Mouse (Mus musculus) stomach, embryonic 15.5 days (tissue): Measurements from ENCODE around the gene Slc7a8. TPM values are rescaled to one million over a fixed set of nuclear protein-coding genes. Genes with fewer than 3 reads are reported as not detected.

Source experiments
- ATAC-seq: fragments of 200-750 bp; cut with Nextera tagmentation; 2 replicates; pipeline ENCODE4 v1.8.0; 2017; ENCODE audit warnings: low read depth, moderate number of reproducible peaks, moderate TSS enrichment; ENCODE audit not compliant: insufficient read depth, low FRiP score
- H3K27ac ChIP-seq: fragments of 300-500 bp; sonication (generic); 2 replicates; pipeline ENCODE4 v1.5.1; 2015; ENCODE audit warnings: mild to moderate bottlenecking, inconsistent platforms
- H3K27me3 ChIP-seq: fragments of 300-500 bp; sonication (generic); replicated peaks from 2 replicates; pipeline ENCODE4 v1.6.1; 2015; ENCODE audit warnings: inconsistent platforms
- H3K36me3 ChIP-seq: fragments of 300-500 bp; sonication (generic); 2 replicates; pipeline ENCODE4 v1.6.1; 2015; ENCODE audit warnings: inconsistent platforms
- H3K4me1 ChIP-seq: fragments of 300-500 bp; sonication (generic); 2 replicates; pipeline ENCODE4 v1.6.1; 2015; ENCODE audit warnings: inconsistent platforms
- H3K4me2 ChIP-seq: fragments of 300-500 bp; sonication (generic); 2 replicates; pipeline ENCODE4 v1.6.1; 2015; ENCODE audit warnings: mild to moderate bottlenecking, inconsistent platforms
- H3K4me3 ChIP-seq: fragments of 300-500 bp; sonication (generic); replicated peaks from 2 replicates; pipeline ENCODE4 v1.5.1; 2015; ENCODE audit warnings: inconsistent platforms
- H3K9ac ChIP-seq: fragments of 300-500 bp; sonication (generic); 2 replicates; pipeline ENCODE4 v1.6.1; 2015; ENCODE audit warnings: inconsistent platforms
- H3K9me3 ChIP-seq: fragments of 300-500 bp; sonication (generic); 2 replicates; pipeline ENCODE4 v1.6.1; 2016; ENCODE audit warnings: inconsistent platforms
- WGBS: fragments of 180-500 bp; shearing (Covaris S2); methylation state at CpG from one replicate; pipeline ENCODE4 v1.1.7; 2015; 5-methylcytosine and 5-hydroxymethylcytosine counted together
- polyA plus RNA-seq: library from polyadenylated mRNA; unstranded; fragments of >200 nt; fragmentation: Nextera tagmentation; extraction: Ambion mirVana; gene quantifications from 2 replicates; pipeline ENCODE4 v1.2.1, GENCODE M21; 2015

The Slc7a8 gene
- polyA plus RNA-seq, 1 experiment from 2014 or later = 8.1 TPM

DNA sequence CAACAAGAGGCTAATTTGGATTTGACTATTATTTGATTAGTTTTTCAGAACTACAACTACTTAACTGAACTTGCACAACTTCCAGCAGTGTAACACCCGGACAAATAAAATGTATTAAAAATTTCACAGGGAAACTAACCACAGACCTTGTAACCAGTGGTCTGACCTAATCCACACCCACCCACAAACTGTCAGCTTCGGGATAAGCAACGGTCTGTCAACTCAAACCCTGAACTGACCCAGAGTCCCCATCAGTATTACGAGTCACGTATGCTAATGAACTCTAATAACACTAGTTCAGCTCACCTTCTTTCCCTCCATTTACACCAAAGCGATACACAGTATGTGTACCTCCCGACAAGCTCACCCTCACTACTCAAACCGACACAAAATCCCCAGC lies 96.3 kb downstream of the Slc7a8 start:
- Histone ChIP-seq H3K4me1 (0 out of 2 replicates have a peak, but pooled peaks cover 10% of the 10 kb centered on the region), H3K9ac (peak overlapping the region; percentile 99), H3K27me3 (no peaks in the 10 kb centered on the region), H3K4me3 (peak overlapping the region; percentile 92), H3K27ac (peak overlapping the region; percentile 98), H3K4me2 (peak overlapping the region; percentile 68), H3K36me3 (peaks cover 11% of the 10 kb centered on the region; the same call in 1 of the 2 replicates), H3K9me3 (no peaks in the 10 kb centered on the region)
- 7% methylated on average over 8 of the region's 8 CpGs for WGBS
- no peak for ATAC-seq

DNA sequence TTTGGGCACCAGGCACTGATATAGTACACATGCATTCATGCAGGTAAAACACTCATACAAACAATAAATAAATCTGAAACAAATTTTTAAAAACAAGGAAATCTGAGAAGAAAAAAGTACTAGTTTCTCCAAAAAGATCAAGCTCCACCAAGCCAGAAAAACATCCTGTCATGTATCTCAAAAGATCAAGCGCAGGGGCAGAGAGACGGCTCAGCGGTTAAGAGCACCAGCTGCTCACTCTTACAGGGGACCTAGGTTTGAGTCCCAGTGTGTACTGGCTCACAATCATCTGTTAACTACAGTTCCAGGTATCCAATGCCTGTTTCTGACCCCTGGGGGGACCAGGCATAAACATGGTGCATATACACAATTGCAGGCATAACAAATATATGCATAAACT lies 99.3 kb downstream of the Slc7a8 start:
- no peak overlapping the region for H3K4me3 ChIP-seq
- H3K36me3 ChIP-seq = peaks cover 11% of the 10 kb centered on the region; the same call in 1 of the 2 replicates
- no peaks in the 10 kb centered on the region for H3K9me3 ChIP-seq
- 0 out of 2 replicates have a peak, but pooled peaks cover 5% of the 10 kb centered on the region for H3K4me1 ChIP-seq
- no peak overlapping the region for H3K4me2 ChIP-seq
- ATAC-seq = no peak
- H3K27me3 ChIP-seq = no peaks in the 10 kb centered on the region
- 82% methylated on average over 3 of the region's 3 CpGs for WGBS
- H3K27ac ChIP-seq = no peak overlapping the region
- no peak overlapping the region for H3K9ac ChIP-seq

DNA sequence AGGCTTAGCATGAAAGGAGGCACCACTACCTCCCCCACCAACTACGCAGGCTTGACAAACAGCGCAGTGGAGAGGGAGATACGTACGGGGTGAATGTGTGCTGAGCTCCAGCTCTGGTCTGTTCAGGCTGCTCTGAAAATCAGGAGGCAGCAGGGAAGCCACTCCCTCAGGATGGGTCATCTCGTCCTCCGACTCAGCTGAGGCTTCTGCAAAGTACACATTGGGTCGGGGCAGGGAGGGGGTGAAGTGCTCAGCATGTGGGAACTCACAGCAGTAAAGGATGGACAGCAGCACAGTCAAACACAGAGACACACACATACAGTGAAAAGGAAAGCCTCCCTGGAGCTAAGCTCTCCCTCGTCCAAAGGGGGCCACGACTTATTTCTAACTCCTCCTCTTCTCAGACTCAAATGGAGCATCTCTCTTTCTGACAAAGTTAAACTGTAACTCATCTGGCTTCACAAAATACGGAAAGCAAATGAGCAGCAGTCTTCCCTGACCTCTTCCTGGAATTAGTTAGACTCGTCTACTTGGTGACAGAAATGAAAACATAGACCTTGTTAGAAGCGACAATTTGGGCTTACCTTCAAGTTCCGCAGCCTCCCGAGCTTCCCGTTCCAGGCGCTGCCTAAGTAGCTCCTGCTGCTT lies 103.0 kb downstream of the Slc7a8 start:
- H3K4me2 ChIP-seq = no peak overlapping the region
- no peak for ATAC-seq
- no peak overlapping the region for H3K27ac ChIP-seq
- no peak overlapping the region for H3K9ac ChIP-seq
- H3K4me1 ChIP-seq = no peaks in the 10 kb centered on the region
- H3K36me3 ChIP-seq = peaks cover 21% of the 10 kb centered on the region; the same call in 1 of the 2 replicates
- no peaks in the 10 kb centered on the region for H3K9me3 ChIP-seq
- H3K4me3 ChIP-seq = no peak overlapping the region
- H3K27me3 ChIP-seq = no peaks in the 10 kb centered on the region
- 84% methylated on average over 16 of the region's 16 CpGs for WGBS

DNA sequence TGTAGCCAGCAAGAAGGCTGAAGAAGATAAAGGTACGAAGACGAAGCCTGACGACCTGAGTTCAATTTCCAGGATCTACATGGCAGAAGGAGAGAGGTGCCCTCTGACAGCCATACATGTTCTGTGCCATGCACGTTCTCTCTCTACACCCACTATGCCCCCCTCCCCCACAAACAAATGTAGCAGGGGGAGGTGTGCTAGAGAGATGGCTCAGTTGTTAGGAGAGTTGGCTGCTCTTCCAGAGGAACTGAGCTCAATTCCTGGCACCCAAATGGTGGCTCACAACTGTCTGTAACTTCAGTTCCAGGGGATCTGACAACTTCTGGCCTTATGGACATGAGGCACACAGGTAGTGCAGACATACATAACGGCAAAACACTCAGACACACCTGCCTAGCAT lies 105.5 kb downstream of the Slc7a8 start:
- no peaks in the 10 kb centered on the region for H3K4me1 ChIP-seq
- no peak for ATAC-seq
- H3K4me2 ChIP-seq = no peak overlapping the region
- peaks cover 36% of the 10 kb centered on the region; the same call in 1 of the 2 replicates for H3K36me3 ChIP-seq
- H3K9me3 ChIP-seq = no peaks in the 10 kb centered on the region
- no peaks in the 10 kb centered on the region for H3K27me3 ChIP-seq
- no peak overlapping the region for H3K9ac ChIP-seq
- H3K4me3 ChIP-seq = no peak overlapping the region
- H3K27ac ChIP-seq = no peak overlapping the region
- WGBS = 86% methylated on average over 5 of the region's 5 CpGs

DNA sequence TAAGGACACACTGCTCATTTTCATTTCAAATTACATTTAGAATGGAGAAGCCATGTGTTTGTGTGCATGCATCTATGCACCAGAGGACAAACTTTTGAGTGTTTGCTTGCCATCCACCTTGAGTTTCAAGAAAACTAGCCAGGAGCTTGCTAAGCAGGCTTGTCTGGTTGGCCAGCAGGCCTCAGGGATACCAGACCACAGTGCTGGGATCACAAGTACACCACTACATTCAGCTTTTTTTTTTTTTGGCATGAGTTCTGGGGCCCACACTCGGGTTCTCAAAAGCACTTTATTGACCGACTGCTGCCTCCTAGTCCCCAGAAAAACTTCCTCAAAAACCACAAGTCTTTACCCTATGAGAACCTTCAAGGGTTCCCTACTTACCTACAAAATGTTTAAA lies 107.4 kb downstream of the Slc7a8 start:
- peaks cover 38% of the 10 kb centered on the region; the same call in 1 of the 2 replicates for H3K36me3 ChIP-seq
- no peak overlapping the region for H3K27ac ChIP-seq
- H3K9me3 ChIP-seq = no peaks in the 10 kb centered on the region
- no peak overlapping the region for H3K4me2 ChIP-seq
- H3K4me3 ChIP-seq = no peak overlapping the region
- no peak overlapping the region for H3K9ac ChIP-seq
- WGBS = 57% methylated on average over 2 of the region's 2 CpGs
- ATAC-seq = no peak
- no peaks in the 10 kb centered on the region for H3K27me3 ChIP-seq
- no peaks in the 10 kb centered on the region for H3K4me1 ChIP-seq

Other genes with a start within 250 kb of the Slc7a8 start
- 48.3 and 49.3 TPM in 2 replicates for gene Haus4, start 227.3 kb downstream of the Slc7a8 start, polyA plus RNA-seq
- gene Ajuba, start 204.4 kb downstream of the Slc7a8 start, polyA plus RNA-seq = 30.8 and 32.0 TPM in 2 replicates
- 6.7 and 8.3 TPM in 2 replicates for gene 4931414P19Rik, start 176.0 kb downstream of the Slc7a8 start, polyA plus RNA-seq
- gene Psmb5, start 163.9 kb downstream of the Slc7a8 start, polyA plus RNA-seq = 370 and 382 TPM in 2 replicates
- gene Psmb11, start 160.5 kb downstream of the Slc7a8 start, polyA plus RNA-seq = 0.03 TPM in 2 replicates
- gene Gm17606, start 141.0 kb downstream of the Slc7a8 start, polyA plus RNA-seq = not detected in 2 replicates
- 3.7 and 4.5 TPM in 2 replicates for gene Cdh24, start 140.6 kb downstream of the Slc7a8 start, polyA plus RNA-seq
- gene 1700123O20Rik, start 95.7 kb downstream of the Slc7a8 start, polyA plus RNA-seq = 79.3 and 84.8 TPM in 2 replicates
- 111 and 116 TPM in 2 replicates for gene Acin1, start 95.0 kb downstream of the Slc7a8 start, polyA plus RNA-seq
- gene Gm29776, start 83.1 kb downstream of the Slc7a8 start, polyA plus RNA-seq = 0.05 and 0.15 TPM in 2 replicates
- gene Cebpe, start 69.8 kb downstream of the Slc7a8 start, polyA plus RNA-seq = 1.3 and 1.5 TPM in 2 replicates
- gene Rnf212b, start 32.2 kb upstream of the Slc7a8 start, polyA plus RNA-seq = 0.18 TPM in 1 of 2 replicates, not detected in the other
- gene Homez, start 89.0 kb upstream of the Slc7a8 start, polyA plus RNA-seq = 8.4 and 10.6 TPM in 2 replicates
- gene Ppp1r3e, start 95.6 kb upstream of the Slc7a8 start, polyA plus RNA-seq = 2.4 and 2.7 TPM in 2 replicates
- gene Bcl2l2, start 101.4 kb upstream of the Slc7a8 start, polyA plus RNA-seq = 4.2 and 4.3 TPM in 2 replicates
- 0.19 and 0.53 TPM in 2 replicates for gene Gm20521, start 101.5 kb upstream of the Slc7a8 start, polyA plus RNA-seq
- 111 and 113 TPM in 2 replicates for gene Pabpn1, start 110.6 kb upstream of the Slc7a8 start, polyA plus RNA-seq
- 45.5 and 48.6 TPM in 2 replicates for gene Slc22a17, start 131.2 kb upstream of the Slc7a8 start, polyA plus RNA-seq
- gene Efs, start 144.2 kb upstream of the Slc7a8 start, polyA plus RNA-seq = 27.7 and 30.4 TPM in 2 replicates
- 0.13 TPM in 1 of 2 replicates, not detected in the other for gene Il25, start 150.7 kb upstream of the Slc7a8 start, polyA plus RNA-seq
- gene Cmtm5, start 154.3 kb upstream of the Slc7a8 start, polyA plus RNA-seq = 3.6 and 4.6 TPM in 2 replicates
- gene Myh6, start 185.0 kb upstream of the Slc7a8 start, polyA plus RNA-seq = 2.3 and 2.4 TPM in 2 replicates
- gene Gm17428, start 195.0 kb upstream of the Slc7a8 start, polyA plus RNA-seq = not detected in 2 replicates
- gene Myh7, start 212.7 kb upstream of the Slc7a8 start, polyA plus RNA-seq = 5.3 and 7.5 TPM in 2 replicates
- 81.2 and 88.0 TPM in 2 replicates for gene Ngdn, start 233.5 kb upstream of the Slc7a8 start, polyA plus RNA-seq